Mouse (Mus musculus) heart, embryonic 12.5 days (tissue): Measurements from ENCODE around the gene Phf20. TPM values are rescaled to one million over a fixed set of nuclear protein-coding genes. Genes with fewer than 3 reads are reported as not detected.

Experiments used
- ATAC-seq: fragments of 200-750 bp; cut with Nextera tagmentation; 2 replicates; pipeline ENCODE4 v1.8.0; 2017; ENCODE audit warnings: moderate TSS enrichment, moderate library complexity; ENCODE audit not compliant: insufficient number of reproducible peaks, low FRiP score
- H3K27ac ChIP-seq: fragments of 300-500 bp; sonication (generic); 2 replicates; pipeline ENCODE4 v1.5.1; 2016; ENCODE audit warnings: mild to moderate bottlenecking, moderate library complexity; ENCODE audit not compliant: poor library complexity, severe bottlenecking
- H3K27me3 ChIP-seq: fragments of 300-500 bp; sonication (generic); replicated peaks from 2 replicates; pipeline ENCODE4 v1.6.1; 2016; ENCODE audit warnings: mild to moderate bottlenecking, moderate library complexity
- H3K36me3 ChIP-seq: fragments of 300-500 bp; sonication (generic); 2 replicates; pipeline ENCODE4 v1.6.1; 2016; ENCODE audit warnings: mild to moderate bottlenecking, moderate library complexity
- H3K4me1 ChIP-seq: fragments of 300-500 bp; sonication (generic); replicated peaks from 2 replicates; pipeline ENCODE4 v1.6.1; 2016; ENCODE audit warnings: mild to moderate bottlenecking
- H3K4me2 ChIP-seq: fragments of 300-500 bp; sonication (generic); 2 replicates; pipeline ENCODE4 v1.6.1; 2016; ENCODE audit warnings: mild to moderate bottlenecking, moderate library complexity
- H3K4me3 ChIP-seq: fragments of 300-500 bp; sonication (generic); 2 replicates; pipeline ENCODE4 v1.5.1; 2016; ENCODE audit warnings: mild to moderate bottlenecking
- H3K9ac ChIP-seq: fragments of 300-500 bp; sonication (generic); 2 replicates; pipeline ENCODE4 v1.6.1; 2016; ENCODE audit warnings: mild to moderate bottlenecking, moderate library complexity
- H3K9me3 ChIP-seq: fragments of 300-500 bp; sonication (generic); replicated peaks from 2 replicates; pipeline ENCODE4 v1.6.1; 2016; ENCODE audit warnings: mild to moderate bottlenecking, moderate library complexity
- WGBS: fragments of 180-500 bp; shearing (Covaris S2); methylation state at CpG from one replicate; pipeline ENCODE4 v1.1.7; 2016; 5-methylcytosine and 5-hydroxymethylcytosine counted together
- polyA plus RNA-seq: library from polyadenylated mRNA; unstranded; fragments of >200 nt; fragmentation: Nextera tagmentation; extraction: Ambion mirVana; gene quantifications from 2 replicates; pipeline ENCODE4 v1.2.1, GENCODE M21; 2016

The Phf20 gene
- 52.5 and 54.5 TPM in 2 replicates for polyA plus RNA-seq

- Histone ChIP-seq H3K9me3 (no peaks in the 10 kb centered on the region), H3K9ac (peak within 1 kb of the TSS; percentile 82), H3K4me2 (peak within 1 kb of the TSS; percentile 71), H3K4me1 (peaks cover 27% of the 10 kb centered on the region), H3K27me3 (no peaks in the 10 kb centered on the region), H3K27ac (peak within 1 kb of the TSS; percentile 90), H3K4me3 (peak within 1 kb of the TSS; percentile 70), H3K36me3 (no peaks in the 10 kb centered on the region)
- peak; percentile 99 for ATAC-seq
- WGBS = under 1% methylated on average over 88 of the region's 88 CpGs
Observed at GRCm38 (mm10) chr2:156196302-156197128, at the start of gene Phf20. Gene Phf20, plus strand, starts transcription at chr2:156196466.

GRCm38 (mm10) chr2:156147316-156147915 lies 48.9 kb upstream of the Phf20 start:
- 0 out of 2 replicates have a peak, but pooled peaks cover 8% of the 10 kb centered on the region for H3K4me1 ChIP-seq
- WGBS = 92% methylated on average over 3 of the region's 3 CpGs
- H3K9ac ChIP-seq = no peak overlapping the region
- H3K4me2 ChIP-seq = no peak overlapping the region
- peaks cover 35% of the 10 kb centered on the region for H3K36me3 ChIP-seq
- H3K27ac ChIP-seq = no peak overlapping the region
- no peak for ATAC-seq
- no peak overlapping the region for H3K4me3 ChIP-seq
- H3K9me3 ChIP-seq = no peaks in the 10 kb centered on the region
- H3K27me3 ChIP-seq = no peaks in the 10 kb centered on the region

DNA sequence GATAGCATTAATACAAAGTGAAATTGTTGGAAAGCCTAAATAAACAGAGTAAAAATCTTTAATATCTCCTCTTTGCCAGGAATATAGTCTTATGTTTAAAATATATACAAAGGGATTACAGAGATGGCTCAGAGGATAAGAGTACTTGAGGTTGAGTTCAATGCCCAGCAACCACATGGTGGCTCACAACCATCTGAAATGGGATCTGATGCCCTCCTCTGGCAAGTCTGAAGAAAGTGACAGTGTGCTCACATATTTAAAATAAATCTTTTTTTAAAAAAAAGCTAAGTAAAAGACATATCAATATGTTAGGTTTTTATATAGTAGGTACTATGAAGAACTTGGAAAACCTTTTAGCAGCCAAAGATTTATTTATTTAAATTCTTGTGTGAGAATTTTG lies 44.7 kb upstream of the Phf20 start:
- Histone ChIP-seq H3K4me1 (no peaks in the 10 kb centered on the region), H3K27me3 (no peaks in the 10 kb centered on the region), H3K9me3 (no peaks in the 10 kb centered on the region), H3K36me3 (peaks cover 61% of the 10 kb centered on the region), H3K4me3 (no peak overlapping the region), H3K4me2 (no peak overlapping the region), H3K9ac (no peak overlapping the region), H3K27ac (no peak overlapping the region)
- ATAC-seq = no peak

- H3K9me3 ChIP-seq = no peaks in the 10 kb centered on the region
- ATAC-seq = no peak
- no peak overlapping the region for H3K4me3 ChIP-seq
- no peak overlapping the region for H3K27ac ChIP-seq
- H3K36me3 ChIP-seq = peaks cover 70% of the 10 kb centered on the region
- no peaks in the 10 kb centered on the region for H3K4me1 ChIP-seq
- no peak overlapping the region for H3K9ac ChIP-seq
- WGBS = 100% methylated on average over 1 of the region's 1 CpGs
- H3K4me2 ChIP-seq = no peak overlapping the region
- H3K27me3 ChIP-seq = no peaks in the 10 kb centered on the region
Observed at GRCm38 (mm10) chr2:156165478-156165877, 30.8 kb upstream of the Phf20 start.

- H3K4me2 ChIP-seq = no peak overlapping the region
- H3K27me3 ChIP-seq = no peaks in the 10 kb centered on the region
- no peak for ATAC-seq
- H3K4me1 ChIP-seq = no peaks in the 10 kb centered on the region
- H3K9me3 ChIP-seq = no peaks in the 10 kb centered on the region
- H3K4me3 ChIP-seq = no peak overlapping the region
- H3K9ac ChIP-seq = no peak overlapping the region
- H3K36me3 ChIP-seq = peaks cover 74% of the 10 kb centered on the region
- no peak overlapping the region for H3K27ac ChIP-seq
- 93% methylated on average over 5 of the region's 5 CpGs for WGBS
Observed at GRCm38 (mm10) chr2:156166557-156166956, 29.7 kb upstream of the Phf20 start.

- Histone ChIP-seq H3K36me3 (peaks cover 32% of the 10 kb centered on the region), H3K9me3 (no peaks in the 10 kb centered on the region), H3K4me3 (no peak overlapping the region), H3K9ac (no peak overlapping the region), H3K27me3 (no peaks in the 10 kb centered on the region), H3K27ac (no peak overlapping the region), H3K4me2 (peak overlapping the region; percentile 22; the same call in 1 of the 2 replicates), H3K4me1 (peaks cover 22% of the 10 kb centered on the region)
- WGBS = 79% methylated on average over 6 of the region's 6 CpGs
- no peak for ATAC-seq
Observed at GRCm38 (mm10) chr2:156177079-156177478, 19.2 kb upstream of the Phf20 start.

- WGBS = 66% methylated on average over 7 of the region's 7 CpGs
- Histone ChIP-seq H3K27me3 (no peaks in the 10 kb centered on the region), H3K27ac (no peak overlapping the region), H3K4me2 (peak overlapping the region; percentile 63), H3K4me1 (peaks cover 22% of the 10 kb centered on the region), H3K9ac (no peak overlapping the region), H3K36me3 (peaks cover 27% of the 10 kb centered on the region), H3K9me3 (no peaks in the 10 kb centered on the region), H3K4me3 (peak overlapping the region; percentile 25; the same call in 1 of the 2 replicates)
- ATAC-seq = no peak
Observed at GRCm38 (mm10) chr2:156177651-156178050, 18.6 kb upstream of the Phf20 start.

GRCm38 (mm10) chr2:156179046-156179795 lies 17.0 kb upstream of the Phf20 start:
- Histone ChIP-seq H3K4me2 (peak overlapping the region; percentile 84), H3K4me3 (peak overlapping the region; percentile 67), H3K4me1 (peaks cover 20% of the 10 kb centered on the region), H3K27ac (peak overlapping the region; percentile 90), H3K27me3 (no peaks in the 10 kb centered on the region), H3K9me3 (no peaks in the 10 kb centered on the region), H3K36me3 (peaks cover 21% of the 10 kb centered on the region), H3K9ac (peak overlapping the region; percentile 96)
- under 1% methylated on average over 47 of the region's 47 CpGs for WGBS
- peak; percentile 68 for ATAC-seq

DNA sequence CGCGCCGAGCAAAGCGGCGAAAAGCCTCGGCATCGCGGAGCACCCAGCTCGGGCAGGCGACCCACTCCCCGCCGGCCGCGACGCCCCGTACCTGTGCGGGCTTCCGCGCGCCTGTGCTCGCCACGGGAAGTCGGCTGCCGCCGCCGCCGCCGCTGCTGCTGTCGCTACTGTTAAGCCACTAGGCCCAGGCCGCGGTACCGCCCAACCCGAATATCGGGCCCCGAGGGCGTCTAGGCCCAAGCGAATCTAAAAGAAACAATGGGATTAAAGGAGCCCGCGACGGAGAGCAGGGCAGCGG lies 16.5 kb upstream of the Phf20 start:
- Histone ChIP-seq H3K9me3 (no peaks in the 10 kb centered on the region), H3K36me3 (peaks cover 19% of the 10 kb centered on the region), H3K4me1 (peaks cover 20% of the 10 kb centered on the region), H3K4me3 (peak overlapping the region; percentile 67), H3K27me3 (no peaks in the 10 kb centered on the region), H3K4me2 (peak overlapping the region; percentile 84; the same call in 1 of the 2 replicates), H3K9ac (peak overlapping the region; percentile 96), H3K27ac (peak overlapping the region; percentile 90)
- peak; percentile 46 for ATAC-seq
- 0% methylated on average over 41 of the region's 41 CpGs for WGBS

- Histone ChIP-seq H3K9me3 (no peaks in the 10 kb centered on the region), H3K27ac (peak within 1 kb of the TSS; percentile 91), H3K4me1 (peaks cover 20% of the 10 kb centered on the region), H3K4me3 (peak within 1 kb of the TSS; percentile 67), H3K9ac (peak within 1 kb of the TSS; percentile 96), H3K4me2 (peak within 1 kb of the TSS; percentile 84), H3K36me3 (peaks cover 19% of the 10 kb centered on the region), H3K27me3 (no peaks in the 10 kb centered on the region)
- under 1% methylated on average over 47 of the region's 47 CpGs for WGBS
- ATAC-seq = peak; percentile 96
Observed at GRCm38 (mm10) chr2:156180094-156180821, 16.0 kb upstream of the Phf20 start, which contains the start of gene Rbm39. Gene Rbm39, minus strand, starts transcription at chr2:156180238.
